Mouse (Mus musculus): ENCODE results near the gene Atp2c2.

Gene Atp2c2

DNA sequence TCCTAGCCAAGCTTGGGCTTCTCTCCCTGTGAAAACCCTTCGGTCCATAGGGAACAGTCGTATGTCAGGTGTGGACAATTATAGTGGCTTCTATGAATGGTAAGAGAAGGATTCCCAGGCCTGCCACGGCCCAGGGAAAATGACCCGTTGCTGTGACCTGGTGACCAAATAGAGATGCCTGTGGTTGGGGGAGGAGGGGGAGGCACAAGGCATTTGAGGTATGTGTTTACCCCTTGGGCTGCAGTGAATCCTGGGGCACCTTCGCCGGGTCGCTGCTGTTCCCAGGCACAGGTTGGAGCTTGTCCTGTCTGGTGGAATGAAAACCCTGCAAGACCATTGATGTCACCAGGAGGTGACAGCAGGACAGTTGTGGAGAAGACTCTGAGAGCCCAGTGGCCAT is 5.1 kb upstream of the Atp2c2 start:
- in situ Hi-C loops (cut with MboI; ENCODE audit: low pct_unique_long_range_greater_than_20kb in 1 of 2, low sequenced_read_pairs in 2 of 2, unreplicated experiment in 1 of 2) = no loop called here

DNA sequence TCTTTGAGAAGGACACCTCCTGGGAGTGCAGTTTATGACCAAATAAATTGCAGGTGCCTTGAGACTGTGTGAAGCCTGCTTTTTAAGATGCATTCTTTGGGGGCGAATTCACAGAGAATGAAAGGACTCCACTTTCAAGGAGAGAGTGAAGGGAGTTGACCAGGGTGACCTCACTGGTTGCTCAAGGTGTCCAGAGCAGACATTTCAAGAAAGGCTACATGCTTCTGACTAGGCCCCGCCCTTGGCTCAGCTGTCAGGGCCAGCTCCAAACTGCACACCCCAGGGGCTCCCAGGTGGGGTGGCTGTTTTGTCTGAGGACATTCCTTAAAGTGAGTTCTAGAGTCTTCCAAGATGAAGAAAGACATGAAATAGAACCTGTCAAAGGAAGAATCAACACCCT is 2.6 kb upstream of the Atp2c2 start:
- in situ Hi-C loops (cut with MboI; ENCODE audit: low pct_unique_long_range_greater_than_20kb in 1 of 2, low sequenced_read_pairs in 2 of 2, unreplicated experiment in 1 of 2) = no loop called here

DNA sequence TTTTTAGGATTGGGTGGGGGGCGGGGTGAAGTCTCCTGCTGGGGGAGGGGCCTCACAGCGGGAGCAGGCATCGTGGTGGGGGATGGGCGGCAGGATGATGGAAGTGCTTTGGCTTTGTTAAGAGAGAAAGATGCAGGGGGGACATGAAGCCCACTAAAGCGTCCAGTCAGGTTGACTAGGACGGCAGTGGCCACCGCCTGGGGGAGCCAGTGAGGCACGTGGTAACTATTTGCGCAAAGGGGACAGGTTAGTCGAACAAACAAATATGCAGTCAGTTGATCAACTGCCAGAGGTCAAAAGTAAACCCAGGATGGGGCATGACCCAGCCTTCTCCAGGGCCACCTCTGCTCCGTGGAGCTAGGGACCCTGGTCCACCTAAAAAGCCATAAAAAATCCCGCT is 849 bp upstream of the Atp2c2 start:
- in situ Hi-C loops (cut with MboI; ENCODE audit: low pct_unique_long_range_greater_than_20kb in 1 of 2, low sequenced_read_pairs in 2 of 2, unreplicated experiment in 1 of 2) = no loop called here

DNA sequence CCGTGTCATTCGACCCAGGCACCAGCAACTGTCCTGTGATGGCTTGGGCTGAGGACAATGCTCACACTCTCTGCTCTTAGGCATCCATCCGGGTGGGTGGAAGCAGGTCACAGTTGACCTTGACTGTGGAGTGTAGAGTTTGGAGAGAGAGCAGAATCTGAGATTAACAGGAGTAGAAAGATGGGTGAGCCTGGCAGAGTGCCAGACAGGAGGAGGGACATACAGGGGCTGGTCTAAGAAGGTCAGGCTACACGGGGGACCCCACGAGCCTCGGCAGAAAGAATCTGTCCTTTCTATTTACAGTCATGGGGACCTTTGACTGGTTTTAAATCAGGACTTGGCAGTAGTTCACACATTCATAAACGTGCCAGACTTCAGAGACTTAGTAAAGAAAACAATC is 3.2 kb downstream of the Atp2c2 start:
- in situ Hi-C loops (cut with MboI; ENCODE audit: low pct_unique_long_range_greater_than_20kb in 1 of 2, low sequenced_read_pairs in 2 of 2, unreplicated experiment in 1 of 2) = no loop called here

DNA sequence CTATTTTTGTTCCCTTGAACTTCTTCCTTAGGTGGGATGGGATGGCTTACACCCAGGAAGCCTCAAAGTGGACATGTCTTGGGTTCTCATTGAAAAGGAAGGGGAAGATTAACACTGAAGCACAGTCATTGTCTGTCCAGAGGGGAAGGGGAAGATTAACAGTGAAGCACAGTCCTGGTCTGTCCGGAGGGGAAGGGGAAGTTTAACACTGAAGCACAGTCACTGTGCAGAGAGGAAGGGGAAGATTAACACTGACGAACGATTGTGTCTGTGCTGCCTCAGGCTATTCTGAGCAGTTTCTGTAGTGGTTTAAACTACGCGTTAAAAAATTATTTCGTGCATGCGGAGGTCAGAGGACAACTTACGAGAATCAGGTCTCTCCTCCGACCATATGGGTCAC is 7.3 kb downstream of the Atp2c2 start:
- in situ Hi-C loops (cut with MboI; ENCODE audit: low pct_unique_long_range_greater_than_20kb in 1 of 2, low sequenced_read_pairs in 2 of 2, unreplicated experiment in 1 of 2) = no loop called here

DNA sequence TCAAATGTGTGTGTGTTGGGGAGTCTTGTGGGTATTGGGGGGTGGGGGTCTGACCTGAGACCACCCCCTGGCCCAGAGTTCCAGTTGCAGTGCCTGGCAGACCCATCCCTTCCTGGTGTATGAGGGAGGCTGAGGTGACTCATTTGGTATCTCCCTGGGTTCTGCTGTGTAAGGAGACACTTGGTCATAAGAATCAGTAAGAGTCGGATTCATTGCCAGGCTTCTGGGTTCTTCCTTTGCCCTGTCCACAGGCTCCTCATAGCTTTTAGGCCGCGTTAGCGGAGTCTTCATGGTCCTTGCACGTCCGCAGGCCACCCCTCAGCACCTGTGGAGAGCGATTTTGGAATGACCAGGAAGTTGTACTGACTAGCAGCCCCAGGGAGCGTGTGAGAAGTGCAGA is 8.7 kb downstream of the Atp2c2 start:
- in situ Hi-C loops (cut with MboI; ENCODE audit: low pct_unique_long_range_greater_than_20kb in 1 of 2, low sequenced_read_pairs in 2 of 2, unreplicated experiment in 1 of 2) = no loop called here

DNA sequence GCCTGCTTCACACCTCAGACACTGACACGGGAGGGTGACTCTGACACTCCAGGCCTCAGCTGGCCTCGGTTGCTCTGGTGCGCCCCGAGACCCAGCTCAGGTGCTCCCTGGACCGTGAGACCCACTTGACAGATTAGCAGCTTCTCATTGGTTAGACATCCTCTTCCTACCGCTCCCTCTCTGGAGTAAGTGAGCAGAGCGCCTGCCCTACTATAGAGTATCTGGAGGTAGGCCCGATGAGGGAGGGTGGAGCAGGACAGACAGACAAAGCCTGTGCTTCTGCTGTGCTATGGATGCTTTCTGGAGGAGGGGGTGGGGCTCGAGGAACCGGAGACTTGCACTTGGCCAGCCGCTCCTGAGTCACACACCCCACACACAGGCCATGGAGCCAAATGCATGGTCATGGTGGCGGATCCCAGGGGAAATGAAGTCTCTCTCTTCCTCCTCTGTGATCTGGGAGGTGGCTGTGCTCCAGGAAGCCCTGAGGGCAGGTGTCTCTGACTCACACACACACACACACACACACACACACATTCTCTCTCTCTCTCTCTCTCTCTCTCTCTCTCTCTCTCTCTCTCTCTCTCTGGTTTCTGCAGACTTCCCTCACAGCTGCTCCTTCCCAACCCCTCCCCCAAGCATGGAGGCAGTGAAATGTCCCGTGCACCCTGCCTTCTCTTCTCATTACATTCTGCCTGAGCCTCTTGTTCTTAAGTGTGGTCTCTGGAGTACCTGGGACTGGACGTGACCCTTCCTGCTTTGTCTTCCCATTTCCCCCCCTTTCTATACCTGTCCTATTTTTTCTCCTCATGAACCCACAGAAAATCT is 9.3 kb downstream of the Atp2c2 start:
- in situ Hi-C loops (cut with MboI; ENCODE audit: low pct_unique_long_range_greater_than_20kb in 1 of 2, low sequenced_read_pairs in 2 of 2, unreplicated experiment in 1 of 2) = no loop called here

DNA sequence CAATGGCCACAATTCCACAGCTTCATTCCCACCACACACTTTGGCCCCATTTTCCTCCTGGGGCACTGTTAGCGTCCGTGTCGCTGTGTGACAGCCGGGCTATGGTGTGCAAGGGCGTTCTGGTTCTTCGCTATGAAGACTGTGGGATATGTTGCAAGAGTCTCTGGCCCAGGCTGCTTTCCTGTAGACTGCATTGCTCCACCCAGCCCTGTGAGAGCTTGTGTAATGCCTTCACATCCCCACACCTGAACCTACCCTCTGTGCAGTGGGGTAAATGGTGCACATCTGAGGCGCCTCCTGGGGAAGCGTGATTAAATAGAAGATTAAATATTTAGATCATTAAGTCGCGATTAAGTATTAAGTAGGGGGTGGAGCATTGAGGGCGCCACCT is 9.9 kb downstream of the Atp2c2 start:
- in situ Hi-C loops (cut with MboI; ENCODE audit: low pct_unique_long_range_greater_than_20kb in 1 of 2, low sequenced_read_pairs in 2 of 2, unreplicated experiment in 1 of 2) = no loop called here

DNA sequence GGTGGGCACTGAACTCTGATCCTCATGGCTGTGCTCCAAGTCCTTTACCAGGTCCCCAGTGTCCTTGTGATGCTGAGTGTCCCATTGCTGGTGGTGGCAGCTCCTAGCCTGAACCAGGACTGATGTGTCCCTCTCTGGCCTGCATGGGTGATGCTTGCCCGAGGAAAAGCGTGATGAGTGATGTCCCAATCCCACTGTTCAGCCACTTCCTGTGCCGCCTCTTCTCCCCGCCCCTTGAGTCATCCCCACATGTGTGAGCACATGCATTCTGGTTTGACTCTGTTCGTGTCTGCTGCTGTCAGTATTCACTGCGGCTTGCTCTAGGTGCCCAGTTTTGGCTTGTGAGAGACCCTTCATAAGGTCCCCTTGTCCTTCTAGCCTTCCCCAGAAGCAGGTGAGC is 12.4 kb downstream of the Atp2c2 start:
- in situ Hi-C loops (cut with MboI; ENCODE audit: low pct_unique_long_range_greater_than_20kb in 1 of 2, low sequenced_read_pairs in 2 of 2, unreplicated experiment in 1 of 2) = no loop called here

DNA sequence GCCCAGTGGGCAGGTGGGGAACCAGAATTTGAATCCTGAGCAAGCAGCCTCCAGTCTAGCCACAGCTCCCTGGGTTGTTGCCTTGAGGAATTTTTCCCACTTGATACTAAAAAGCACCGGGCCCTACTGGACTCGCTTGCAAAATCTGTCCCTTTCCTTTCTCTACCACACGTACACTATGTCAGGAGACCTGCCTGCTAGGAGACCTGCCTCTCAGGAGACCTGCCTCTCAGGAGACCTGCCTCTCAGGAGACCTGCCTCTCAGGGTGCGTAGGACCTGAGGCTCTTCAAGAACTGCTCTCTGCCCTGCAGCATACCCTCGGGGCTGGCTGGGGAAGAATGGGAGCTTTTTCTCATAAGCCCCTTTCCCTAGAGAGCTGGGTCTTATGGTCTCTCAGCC is 13.6 kb downstream of the Atp2c2 start:
- in situ Hi-C loops (cut with MboI; ENCODE audit: low pct_unique_long_range_greater_than_20kb in 1 of 2, low sequenced_read_pairs in 2 of 2, unreplicated experiment in 1 of 2) = no loop called here

DNA sequence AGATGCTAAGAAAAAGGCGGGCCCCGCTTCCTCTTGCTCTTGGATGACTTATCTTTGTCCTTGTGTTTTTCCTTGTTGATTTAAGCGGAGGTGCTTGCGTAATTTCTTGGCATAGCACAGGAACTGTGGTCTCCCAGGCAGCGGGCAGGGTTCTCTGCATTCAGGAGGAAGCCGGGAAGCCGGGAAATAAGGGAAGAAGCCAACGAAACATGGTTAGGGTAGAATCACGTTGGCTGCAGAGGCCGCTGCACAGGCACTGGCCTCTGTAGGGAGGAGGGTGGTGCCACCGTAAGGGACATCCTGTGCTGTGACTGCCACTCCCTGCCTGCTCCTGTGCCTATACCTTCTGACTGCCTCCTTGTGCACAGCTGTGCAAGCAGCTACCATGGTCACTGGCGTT is 15.4 kb downstream of the Atp2c2 start:
- in situ Hi-C loops (cut with MboI; ENCODE audit: low pct_unique_long_range_greater_than_20kb in 1 of 2, low sequenced_read_pairs in 2 of 2, unreplicated experiment in 1 of 2) = no loop called here

DNA sequence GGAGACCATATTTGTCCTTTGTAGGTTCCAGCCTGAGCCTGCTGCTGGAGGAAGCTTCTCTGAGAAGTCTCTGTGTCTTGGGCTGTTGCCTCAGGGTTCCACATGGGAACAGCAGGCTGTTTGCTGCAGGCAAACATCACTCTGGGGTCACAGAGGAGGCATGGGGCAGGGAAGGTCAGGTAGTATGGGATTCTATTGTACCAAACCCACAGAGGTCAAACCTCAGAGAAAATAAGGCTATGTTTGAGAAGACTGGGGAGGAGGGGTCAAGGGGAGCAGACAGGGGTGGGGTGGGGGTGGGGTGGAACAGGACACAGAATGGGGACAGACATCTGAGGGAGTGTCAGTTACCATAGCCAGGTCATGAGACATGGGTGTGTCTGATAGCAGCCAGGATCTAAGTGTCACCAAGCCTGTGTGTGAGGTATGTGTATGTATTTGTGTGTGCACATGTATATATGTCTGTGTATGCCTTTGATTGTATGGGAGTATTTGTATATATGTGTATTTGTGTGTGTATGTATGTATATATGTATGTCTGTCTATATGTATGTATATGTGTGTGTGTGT is 17.0 kb downstream of the Atp2c2 start:
- in situ Hi-C loops (cut with MboI; ENCODE audit: low pct_unique_long_range_greater_than_20kb in 1 of 2, low sequenced_read_pairs in 2 of 2, unreplicated experiment in 1 of 2) = no loop called here

DNA sequence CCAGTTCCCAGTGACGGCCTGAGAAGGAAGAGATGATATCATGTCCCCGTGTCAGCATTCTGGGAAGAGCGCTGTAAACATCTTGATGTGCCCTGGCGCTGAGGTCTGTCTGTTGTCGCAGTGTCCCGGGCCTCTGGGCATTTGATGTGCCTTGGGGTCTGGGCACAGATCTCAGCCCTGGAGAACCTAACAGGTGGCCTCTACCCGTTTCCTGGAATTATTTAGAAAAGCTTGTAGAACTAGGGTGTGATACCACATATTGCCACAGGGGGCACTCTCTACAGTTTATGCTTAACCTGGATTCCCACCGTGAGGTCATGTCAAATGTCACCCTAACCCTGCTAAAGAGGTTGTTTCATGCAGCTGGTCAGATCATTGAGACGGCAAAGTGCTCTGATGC is 18.0 kb downstream of the Atp2c2 start:
- in situ Hi-C loops (cut with MboI; ENCODE audit: low pct_unique_long_range_greater_than_20kb in 1 of 2, low sequenced_read_pairs in 2 of 2, unreplicated experiment in 1 of 2) = no loop called here

DNA sequence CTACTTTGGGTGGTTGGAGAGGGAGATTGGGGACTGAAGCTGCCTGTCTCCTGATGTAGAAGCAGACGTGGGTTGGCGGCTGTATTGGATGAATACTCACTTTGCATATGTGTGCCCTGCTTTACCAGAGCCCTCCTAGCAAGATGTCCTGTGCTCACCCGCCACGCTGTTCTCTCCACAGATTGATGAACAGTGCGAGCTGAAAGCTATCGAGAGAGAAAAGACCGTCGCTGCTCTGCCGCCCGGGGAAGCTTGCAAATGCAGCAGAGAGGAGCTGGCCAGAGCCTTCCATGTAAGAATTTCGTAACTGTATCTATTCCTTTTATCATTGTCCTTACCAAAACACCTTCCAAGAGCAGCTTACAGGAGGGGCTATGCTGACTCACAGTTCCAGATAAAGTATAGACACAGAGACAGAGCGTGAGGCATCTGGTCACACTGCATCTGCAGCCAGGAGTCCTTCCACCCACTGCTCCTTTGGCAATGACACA is 19.2 kb downstream of the Atp2c2 start:
- in situ Hi-C loops (cut with MboI; ENCODE audit: low pct_unique_long_range_greater_than_20kb in 1 of 2, low sequenced_read_pairs in 2 of 2, unreplicated experiment in 1 of 2) = no loop called here

DNA sequence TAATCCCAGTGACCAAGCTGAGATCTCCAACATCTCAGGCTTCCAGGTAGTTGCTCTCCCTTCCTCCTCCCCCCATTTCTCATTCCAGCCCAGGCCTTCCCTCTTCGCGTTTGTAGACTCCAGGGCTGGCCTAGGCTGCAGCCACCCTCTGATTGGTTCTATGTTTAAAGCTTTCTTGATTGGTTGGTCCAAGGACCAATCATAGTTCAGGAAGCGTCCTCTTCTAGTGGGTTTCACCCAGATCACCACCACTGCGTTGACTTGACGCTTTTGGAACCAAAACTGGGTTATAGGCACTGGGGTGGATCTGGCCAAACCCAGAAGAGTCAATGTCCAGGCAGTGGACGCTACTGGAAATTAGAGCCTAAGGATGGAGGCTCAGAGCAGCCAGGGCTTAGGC is 22.5 kb downstream of the Atp2c2 start:
- in situ Hi-C loops (cut with MboI; ENCODE audit: low pct_unique_long_range_greater_than_20kb in 1 of 2, low sequenced_read_pairs in 2 of 2, unreplicated experiment in 1 of 2) = no loop called here

DNA sequence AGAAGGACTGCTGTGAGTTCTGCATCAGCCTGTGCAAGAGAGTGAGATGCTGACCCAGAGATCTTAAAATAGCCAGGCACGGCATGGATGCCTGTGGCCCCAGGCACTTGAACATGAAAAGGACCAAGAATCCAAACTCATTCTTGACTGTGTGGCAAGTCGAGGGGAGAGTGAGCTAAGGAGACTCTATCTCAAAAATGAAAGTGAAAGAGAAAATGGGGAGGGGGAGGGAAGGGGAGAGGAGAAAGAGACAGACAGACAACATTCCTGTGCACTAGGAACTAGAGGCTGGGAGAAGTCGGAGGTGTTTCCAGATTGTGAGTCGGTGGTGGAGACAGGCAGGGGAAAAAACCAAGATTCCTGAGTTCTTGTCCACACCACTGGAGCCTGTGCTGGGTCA is 23.9 kb downstream of the Atp2c2 start:
- in situ Hi-C loops (cut with MboI; ENCODE audit: low pct_unique_long_range_greater_than_20kb in 1 of 2, low sequenced_read_pairs in 2 of 2, unreplicated experiment in 1 of 2) = no loop called here

DNA sequence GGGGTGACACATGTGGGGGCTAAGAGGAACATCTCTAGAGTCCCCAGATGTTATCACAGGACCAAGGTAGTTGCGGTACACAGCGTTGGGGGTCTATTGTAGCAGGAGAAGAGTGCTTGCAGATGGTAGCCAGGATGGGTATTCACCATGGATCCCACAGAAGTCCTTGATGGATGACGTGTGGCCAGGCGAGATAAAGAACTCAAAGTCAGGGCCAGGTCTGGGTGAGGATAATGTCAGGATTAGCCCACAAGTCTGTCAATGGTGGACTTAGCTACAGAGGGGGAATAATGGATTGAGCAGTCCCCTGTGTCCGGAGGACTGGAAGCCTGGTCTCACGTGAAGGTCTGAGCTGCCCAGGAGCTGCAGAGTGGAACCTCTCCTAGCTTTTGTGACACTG is 24.8 kb downstream of the Atp2c2 start:
- in situ Hi-C loops (cut with MboI; ENCODE audit: low pct_unique_long_range_greater_than_20kb in 1 of 2, low sequenced_read_pairs in 2 of 2, unreplicated experiment in 1 of 2) = no loop called here

DNA sequence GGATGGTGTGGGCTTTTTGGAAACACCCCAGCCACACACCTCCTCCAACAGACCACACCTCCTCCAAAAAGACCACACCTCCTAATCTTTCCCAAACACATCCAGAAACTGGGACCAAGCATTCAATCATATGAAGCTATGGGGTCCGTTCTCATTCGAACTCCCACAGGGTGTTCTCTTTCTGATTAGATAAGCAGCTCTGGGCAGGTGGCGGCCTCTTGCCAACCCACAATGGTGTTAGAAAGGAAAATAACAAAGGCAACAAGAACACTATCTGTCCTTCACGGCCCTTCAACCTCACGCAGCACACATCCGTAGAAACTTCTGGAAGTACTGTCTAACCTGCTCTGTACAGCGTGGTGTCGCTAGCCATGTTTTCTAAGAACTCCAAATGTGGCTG is 27.3 kb downstream of the Atp2c2 start:
- in situ Hi-C loops (cut with MboI; ENCODE audit: low pct_unique_long_range_greater_than_20kb in 1 of 2, low sequenced_read_pairs in 2 of 2, unreplicated experiment in 1 of 2) = no loop called here

DNA sequence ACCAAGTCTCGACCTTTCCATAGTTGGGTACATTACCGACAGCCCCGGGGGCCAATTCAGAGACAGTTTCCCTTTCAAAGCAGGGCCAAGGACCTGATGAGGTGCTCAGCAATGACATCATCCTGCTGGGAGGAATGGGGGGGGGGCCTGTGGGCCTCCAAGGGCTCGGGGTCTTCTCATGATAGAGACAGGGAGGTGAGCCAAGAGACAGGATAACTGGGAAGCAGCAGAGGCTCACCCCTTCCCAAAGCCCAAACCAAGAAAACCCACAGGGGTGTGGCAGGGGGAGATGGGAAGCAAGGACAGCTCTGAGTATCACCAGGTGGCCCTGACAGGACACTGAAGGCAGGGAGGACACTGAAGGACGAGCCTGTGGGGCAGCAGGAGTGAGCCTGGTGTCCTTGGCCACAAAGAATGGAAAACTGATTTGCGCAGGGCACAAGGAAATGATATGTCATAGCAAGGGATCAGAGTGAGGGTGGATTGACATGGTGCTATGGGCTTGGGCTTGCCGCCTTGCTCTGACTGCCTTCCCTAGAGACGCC is 28.6 kb downstream of the Atp2c2 start:
- in situ Hi-C loops (cut with MboI; ENCODE audit: low pct_unique_long_range_greater_than_20kb in 1 of 2, low sequenced_read_pairs in 2 of 2, unreplicated experiment in 1 of 2) = no loop called here

DNA sequence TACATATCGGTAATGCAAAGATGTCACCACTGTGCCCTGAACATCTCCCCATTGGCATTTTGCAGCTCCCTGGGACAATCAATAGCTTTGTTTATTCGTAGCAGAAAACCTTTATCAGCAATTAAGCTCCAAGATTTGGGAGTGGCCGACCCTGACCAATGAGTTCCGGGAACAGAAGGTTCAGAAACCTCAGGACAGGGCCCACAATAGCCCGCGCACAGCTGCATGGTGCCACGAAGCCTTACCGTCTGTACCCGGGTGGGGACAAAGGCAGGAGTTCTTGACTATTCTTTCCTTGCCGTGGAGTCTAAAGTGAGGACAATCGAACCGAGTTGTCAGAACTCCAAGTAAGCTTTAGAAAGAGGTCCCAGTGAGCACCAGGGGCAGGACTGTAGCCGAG is 32.3 kb downstream of the Atp2c2 start:
- in situ Hi-C loops (cut with MboI; ENCODE audit: low pct_unique_long_range_greater_than_20kb in 1 of 2, low sequenced_read_pairs in 2 of 2, unreplicated experiment in 1 of 2) = no loop called here
